Mouse (Mus musculus) bone marrow, adult 2 months (tissue): ENCODE measurements at regions not wholly inside any gene's neighbourhood (a gene's known extent, or its start where the extent isn't known, plus 50 kb on each side); places are given as distances from the start of the nearest gene placed in this dataset.

Experiments
- CTCF ChIP-seq: fragments of 200-500 bp; IDR thresholded peaks from 2 replicates; pipeline ENCODE4 v1.5.1; 2011; ENCODE audit warnings: low read length, control low read depth; ENCODE audit not compliant: control insufficient read depth, insufficient read depth
- POLR2A ChIP-seq: fragments of 200-500 bp; IDR thresholded peaks from 2 replicates; pipeline ENCODE4 v1.6.1; 2011; ENCODE audit warnings: low read depth, mild to moderate bottlenecking, control low read depth, low read length, borderline replicate concordance; ENCODE audit not compliant: control insufficient read depth

DNA sequence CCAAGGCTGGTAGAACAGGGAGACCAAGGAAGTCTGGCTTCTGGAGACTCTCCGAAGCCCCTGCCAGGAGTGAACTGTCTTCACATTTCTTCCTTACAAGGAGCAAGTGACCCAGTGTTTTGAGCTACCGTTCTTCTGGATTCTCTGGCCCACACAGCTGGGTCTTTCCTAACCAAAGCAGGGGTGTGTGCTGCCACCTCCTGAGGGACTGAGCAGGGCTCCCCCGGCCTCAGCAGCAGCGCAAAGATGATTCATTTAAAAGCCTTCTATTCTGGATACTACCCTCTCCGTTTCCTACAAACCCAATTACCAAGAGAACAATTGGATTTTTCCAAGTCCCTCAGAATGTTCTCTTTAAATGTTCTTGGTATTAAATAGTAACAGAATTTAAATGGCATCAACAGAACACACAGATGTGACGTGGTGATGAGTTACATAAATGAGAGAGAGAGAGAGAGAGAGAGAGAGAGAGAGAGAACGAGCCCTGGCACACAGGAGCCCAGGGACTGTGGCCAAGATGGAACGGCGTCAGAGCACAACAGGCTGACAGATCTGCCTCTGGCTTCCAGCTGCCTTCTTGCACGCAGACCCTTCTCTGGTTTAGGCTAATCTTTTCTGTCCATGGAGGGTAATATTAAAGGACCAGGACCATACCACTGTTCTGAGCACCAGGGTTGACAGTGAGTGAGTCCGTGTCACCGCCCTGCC, 191.6 kb downstream of the Agtpbp1 start:
- TF ChIP-seq CTCF (no peak), POLR2A (no peak)
